Mouse (Mus musculus) gastrocnemius, postnatal 4 days (tissue): ENCODE data around the gene Pcsk6. TPM values are rescaled to one million over a fixed set of nuclear protein-coding genes. Genes with fewer than 3 reads are reported as not detected.
A peak's percentile ranks its signal among the peaks of the same experiment; 100 is the strongest.
"Not testable (repeated sequence)": the region's sequence is repeated elsewhere in the genome, so short reads cannot be mapped to it uniquely, and the experiment has no call there.

ENCODE experiments used
- DNase-seq, 2 experiments: peaks; one replicate each; pipeline ENCODE4 v3.0.0; 2021 to 2022; ENCODE audit warnings: low spot score in 2 of 2, mixed read lengths in 2 of 2
- total RNA-seq, 2 experiments: library from RNA; stranded (reverse); gene quantifications; 2 replicates each; pipeline ENCODE4 v1.2.3; 2021

The Pcsk6 gene
- total RNA-seq, 2 experiments from 2014 or later = 45.4 to 64.7 TPM

DNA sequence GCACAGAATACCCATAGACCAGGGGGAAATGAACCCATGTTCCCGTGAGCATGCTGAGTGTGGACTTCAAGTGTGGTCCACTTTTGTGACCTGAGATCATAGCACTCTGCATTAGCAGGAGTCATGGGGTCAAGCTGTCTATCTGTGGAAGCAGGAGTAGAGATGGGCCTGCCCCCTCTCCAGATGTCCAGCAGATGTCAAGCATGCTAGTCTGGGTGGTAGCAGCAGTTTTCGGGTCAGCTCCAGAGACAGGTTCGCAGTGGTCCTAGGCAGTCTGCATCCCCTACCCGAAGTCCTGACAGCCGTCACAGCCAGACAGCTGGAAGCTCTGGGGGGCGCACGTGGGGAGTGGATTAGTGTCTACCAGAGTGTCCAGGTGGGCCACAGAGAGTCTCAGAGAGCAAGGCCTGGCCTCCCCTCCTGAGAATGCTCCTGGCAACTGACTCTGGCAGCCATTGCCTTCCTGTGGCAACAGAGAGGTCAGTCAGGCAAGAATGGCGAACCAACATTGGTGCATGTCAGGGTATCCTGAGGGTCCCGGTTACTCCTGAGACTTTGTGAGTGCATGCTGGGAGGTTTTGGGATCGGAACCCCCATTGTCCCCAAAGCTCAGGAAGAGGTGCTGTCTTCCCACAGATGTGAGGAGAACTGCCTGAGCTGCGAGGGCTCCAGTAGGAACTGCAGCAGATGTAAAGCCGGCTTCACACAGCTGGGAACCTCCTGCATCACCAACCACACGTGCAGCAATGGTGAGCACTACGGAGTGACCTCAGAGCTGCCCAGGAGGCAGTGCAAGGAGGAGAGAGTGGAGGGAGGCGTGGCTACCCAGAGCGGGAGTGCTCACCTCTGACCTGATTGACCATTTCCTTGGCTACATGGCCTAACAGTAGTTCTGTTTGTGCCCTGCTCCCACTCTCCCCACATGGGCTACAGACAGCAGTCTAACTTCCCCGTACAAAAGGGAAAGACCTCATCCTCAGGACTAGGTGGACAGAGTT lies 185.7 kb downstream of the Pcsk6 start:
- no peak for DNase-seq

DNA sequence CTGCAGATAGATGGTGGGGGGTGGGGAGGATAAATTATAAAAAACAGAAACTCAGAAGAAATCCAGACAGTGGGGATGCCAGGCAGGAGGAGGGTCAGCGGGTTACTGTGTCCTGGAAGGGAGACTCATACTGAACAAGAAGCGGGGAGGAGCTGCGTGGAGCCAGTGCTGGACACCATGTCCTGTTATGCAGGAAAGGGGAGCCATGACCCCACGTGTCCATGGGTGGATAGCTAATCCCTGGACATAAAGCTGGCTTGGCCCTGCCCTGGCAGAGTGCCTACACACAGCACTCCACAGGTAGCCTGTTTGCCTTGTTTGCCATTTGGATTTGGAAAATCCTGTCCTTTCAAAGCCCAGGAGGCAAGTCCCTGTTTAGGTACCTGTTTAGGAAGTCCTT lies 186.4 kb downstream of the Pcsk6 start:
- DNase-seq = no peak

DNA sequence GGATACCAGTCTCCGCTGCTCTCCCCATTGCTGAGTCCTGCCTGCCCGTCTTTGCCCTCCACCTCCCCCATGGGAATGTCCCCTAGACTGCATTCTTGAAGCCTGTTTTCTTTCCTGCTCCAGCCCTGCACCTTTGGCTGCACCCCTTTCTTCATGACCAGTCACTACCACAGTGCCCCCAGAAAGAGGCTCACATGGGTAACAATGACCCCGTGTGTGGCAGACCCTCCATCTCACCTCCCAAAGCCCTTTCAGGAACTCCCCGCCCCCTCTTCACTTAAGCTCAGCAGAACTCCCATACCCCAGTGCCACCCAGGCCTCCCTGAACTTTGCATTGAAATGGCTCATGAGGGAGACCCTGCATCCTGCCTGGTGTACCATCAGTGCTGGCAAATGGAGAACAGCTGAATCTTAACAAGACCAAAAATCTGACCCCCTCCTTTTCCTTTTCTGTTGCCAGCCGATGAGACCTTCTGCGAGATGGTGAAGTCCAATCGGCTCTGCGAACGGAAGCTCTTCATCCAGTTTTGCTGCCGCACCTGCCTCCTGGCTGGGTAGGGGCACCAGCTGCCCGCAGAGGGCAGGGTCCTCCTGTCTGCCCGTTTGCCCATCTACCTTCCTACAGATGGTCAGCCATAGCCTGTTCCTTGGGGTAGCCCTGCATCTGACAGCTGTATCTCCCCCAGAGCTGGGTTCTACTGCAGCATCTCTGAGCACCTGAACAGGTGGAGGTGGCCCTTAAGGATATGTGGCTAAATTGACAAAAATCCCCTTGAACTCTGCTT lies 187.1 kb downstream of the Pcsk6 start:
- DNase-seq = no peak

DNA sequence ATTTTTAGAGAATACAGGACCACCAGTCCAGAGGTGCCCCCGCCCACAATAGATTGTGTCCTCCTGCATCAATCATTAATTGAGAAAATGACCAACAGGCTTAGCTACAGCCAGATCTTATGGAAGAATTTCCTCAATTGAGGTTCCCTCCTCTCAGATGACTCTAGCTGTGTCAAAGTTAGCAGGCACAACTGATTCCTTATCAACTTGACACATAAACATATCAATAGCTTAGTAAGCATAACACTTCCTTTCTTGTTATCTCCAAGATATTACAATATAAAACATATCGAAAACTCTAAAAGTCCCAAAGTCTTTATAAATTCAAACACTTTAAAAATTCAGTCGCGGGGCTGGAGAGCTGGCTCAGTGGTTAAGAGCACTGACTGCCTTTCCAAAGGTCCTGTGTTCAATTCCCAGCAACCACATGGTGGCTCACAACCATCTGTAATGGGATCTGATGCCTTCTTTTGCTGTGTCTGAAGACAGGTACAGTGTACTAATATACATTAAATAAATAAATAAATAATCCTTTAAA lies 192.5 kb downstream of the Pcsk6 start:
- no peak for DNase-seq

DNA sequence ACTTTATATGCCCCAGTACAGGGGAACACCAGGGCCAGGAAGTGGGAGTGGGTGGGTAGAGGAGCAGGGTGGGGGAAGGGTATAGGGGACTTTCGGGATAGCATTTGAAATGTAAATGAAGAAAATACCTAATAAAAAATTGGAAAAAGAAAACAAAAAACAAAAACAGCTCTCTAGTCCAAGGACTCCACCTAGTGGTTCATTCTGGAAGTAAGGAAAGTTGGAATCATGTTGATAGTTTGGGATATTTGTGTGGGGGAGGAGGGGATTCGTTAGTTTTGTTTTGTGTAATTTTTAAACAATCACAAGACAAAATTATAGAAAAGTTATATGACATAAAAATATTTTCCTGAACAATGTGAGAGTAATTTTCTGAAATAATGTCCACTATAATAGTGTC lies 193.8 kb downstream of the Pcsk6 start:
- DNase-seq = not testable (repeated sequence)

DNA sequence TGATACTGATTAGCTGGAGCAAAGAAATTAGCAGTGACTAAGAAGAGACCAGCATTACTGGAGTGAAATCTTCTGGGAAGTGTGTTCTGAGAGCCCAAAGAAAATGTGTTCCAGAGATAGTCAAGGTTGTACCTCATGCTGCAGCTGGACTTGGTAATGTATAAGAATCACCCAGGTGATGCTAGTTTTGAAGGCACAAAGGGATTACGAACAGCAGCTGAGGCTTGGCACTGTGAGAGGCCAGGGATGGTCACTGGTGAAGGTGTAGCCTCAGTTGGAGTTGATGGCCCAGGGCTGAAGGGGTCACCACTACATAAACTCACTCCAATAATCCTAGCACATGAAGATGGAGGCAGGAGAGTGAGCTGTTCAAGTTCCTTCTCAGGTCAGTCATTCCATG lies 197.2 kb downstream of the Pcsk6 start, which contains the start of gene Snrpa1:
Gene Snrpa1 (plus strand): TSS at position 301 of the 400 bp plus-strand sequence.
- DNase-seq = no peak

DNA sequence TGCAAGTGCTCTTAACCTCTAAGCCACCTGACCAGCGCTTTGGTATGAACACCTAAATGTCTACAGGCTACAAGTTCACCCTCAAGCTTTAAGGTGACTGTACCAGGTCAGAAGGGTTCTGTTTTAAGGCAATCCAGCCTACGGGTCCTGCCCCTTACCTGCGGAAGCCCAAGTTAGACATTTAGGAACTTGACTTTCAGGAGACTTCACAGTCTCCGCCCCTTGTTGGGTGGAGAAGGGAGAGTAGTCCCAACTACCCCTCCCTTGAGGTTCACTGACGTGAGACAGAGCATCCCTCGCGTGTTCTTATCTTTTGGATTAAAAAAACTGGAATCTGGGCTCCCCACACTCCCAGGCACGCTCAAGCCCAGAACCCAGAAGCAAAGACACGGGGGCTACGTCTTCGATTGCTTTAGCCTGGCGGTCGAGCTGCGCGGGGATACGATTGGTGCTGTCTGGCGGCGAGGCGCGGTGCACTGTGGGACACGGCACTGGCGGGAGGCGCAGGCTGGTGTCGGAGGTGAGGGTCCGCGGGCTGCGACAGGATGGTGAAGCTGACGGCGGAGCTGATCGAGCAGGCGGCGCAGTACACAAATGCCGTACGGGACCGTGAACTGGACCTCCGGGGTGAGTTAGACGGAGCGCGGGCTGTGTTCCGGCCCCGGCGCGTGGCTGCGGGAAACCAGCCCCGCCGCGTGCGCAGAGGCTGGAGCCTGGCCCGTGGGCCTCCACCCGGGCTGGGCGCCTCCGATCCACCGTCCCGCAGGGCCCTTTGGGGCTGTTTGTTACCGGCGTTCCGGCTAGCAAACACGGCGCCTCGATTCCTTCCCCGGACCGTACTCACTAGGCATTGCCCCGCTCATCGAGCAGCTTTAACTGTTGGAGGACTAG lies 198.8 kb downstream of the Pcsk6 start:
- DNase-seq = peak; percentile 78 to 86

DNA sequence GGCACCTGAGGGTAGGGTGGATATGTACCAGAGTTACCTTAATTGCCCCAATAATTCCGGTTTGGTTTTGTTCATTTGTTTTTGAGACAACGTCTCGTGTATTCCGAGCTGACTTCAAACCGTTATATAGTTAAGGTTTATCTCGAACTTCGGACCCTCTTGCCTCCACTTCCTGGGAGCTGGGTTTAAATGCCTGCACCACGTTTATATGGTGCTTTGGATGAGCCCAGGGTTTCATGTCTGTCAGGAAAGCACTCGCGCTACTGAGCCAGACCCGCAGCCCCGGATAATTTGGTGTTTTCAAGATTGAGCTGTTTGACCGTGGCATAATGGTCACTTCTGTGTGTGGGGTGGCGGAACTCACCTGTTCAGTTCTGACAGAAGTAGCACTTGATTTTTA lies 199.5 kb downstream of the Pcsk6 start:
- DNase-seq = no peak

DNA sequence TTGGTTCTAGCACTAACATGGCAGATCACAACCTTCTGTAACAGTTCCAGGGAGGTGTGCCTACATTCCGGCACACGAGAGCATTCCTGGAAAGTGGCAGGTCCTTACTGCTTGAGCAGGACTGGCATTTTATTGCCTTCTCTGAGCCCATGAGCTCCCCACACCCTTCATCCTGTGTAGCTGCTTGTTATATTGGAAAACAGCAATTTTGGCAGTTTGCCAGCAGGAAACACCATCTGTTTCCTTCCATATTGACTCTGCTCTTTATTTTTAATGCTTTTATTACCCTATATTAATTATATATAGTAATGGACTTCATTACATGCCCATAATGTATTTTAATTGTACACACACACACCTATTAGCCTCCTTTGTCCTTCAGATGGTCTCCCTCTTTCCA lies 214.9 kb downstream of the Pcsk6 start:
- no peak for DNase-seq

DNA sequence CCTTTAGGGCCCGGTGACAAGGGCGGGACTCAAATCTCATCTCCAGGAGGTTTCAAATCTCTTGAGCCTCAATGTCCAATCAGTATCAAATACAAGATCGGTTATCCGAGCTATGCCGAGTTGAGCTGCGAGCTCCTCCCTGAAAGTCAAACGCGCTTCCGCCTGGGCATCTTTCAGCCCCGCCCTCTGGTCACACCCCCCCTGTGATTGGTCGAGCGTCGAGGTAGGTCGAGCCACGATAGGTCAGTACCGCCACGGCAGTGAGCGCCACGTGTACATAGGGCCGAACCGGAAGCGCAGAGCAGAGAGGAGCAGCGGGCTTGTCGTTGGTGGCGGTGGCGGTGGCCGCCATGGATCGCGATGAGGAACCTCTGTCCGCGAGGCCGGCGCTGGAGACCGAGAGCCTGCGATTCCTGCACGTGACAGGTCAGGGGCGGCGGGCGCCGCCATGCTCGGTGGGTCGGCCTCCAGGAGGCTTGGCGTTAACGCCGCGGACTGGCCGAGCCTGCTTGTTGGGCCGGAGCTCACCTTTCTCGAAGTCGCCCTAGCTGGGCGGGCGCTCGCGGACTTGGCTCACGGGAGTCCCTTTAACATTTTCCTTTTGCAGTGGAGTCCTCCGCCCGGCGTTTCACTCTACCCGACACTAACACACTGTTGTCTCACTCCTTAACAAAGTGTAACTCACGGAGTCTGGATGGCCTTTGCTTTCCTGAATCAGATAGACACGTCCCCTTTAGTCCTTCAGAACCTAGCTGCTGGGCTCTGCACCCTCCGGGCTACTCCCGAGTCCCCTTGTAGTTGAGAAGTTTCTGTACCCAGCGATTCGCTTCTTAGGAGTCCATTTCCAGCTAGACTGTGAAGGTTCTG lies 218.1 kb downstream of the Pcsk6 start, which contains the start of gene Selenos:
Gene Selenos (plus strand): TSS at position 286 of the 867 bp plus-strand sequence.
- DNase-seq = peak; percentile 86 to 96

DNA sequence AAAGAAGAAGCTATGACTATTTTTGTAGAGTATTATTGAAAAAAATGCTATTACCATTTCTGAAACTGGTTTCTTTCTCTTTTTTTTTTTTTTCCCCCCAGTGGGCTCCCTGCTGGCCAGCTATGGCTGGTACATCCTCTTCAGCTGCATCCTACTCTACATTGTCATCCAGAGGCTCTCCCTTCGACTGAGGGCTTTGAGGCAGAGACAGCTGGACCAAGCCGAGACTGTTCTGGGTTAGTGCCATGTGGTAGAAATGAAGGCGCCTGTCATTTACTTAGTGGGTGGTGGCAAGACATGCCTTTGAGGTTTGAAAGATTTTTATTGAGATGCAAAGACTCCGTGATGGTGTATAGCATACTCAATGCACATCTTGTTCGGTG lies 218.7 kb downstream of the Pcsk6 start:
- no peak for DNase-seq

DNA sequence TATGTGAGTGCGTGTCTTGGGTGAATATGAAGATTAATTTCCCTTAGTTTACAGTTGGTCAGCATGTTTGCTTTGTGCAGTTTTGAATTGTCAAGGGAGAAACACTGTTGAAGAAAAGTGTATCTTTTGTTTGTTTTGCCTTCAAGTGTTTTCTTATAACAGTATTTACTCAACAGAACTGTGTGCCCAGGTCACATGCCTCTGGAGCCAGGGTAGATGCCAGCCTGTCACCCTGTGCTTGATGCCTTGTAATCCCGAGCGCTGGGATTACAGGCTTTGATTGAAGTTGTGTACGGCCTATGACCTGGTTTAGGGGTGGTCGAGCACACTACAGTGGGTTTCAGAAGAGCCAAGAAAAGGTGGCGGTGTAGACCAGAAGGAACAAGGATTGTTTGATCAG lies 222.2 kb downstream of the Pcsk6 start:
- DNase-seq = no peak

DNA sequence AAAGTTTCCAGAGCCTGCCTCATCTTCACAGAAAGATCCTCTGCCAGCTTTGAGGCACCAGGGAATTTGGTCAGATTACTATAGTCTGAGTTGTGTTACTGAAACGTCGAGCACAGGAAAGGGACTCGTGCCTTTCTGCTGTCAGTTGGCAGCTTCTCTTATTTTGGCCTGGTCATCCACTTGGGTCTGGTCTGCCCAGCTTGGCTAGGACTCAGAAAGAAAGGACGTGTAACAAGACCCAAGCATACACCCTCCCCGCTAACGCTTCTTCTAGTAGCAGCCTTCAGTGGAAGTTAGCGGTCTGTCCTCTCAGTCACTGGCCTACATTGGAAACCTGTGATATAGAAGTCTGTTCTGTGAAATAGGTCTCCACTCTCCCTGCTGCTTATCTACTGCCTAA lies 223.0 kb downstream of the Pcsk6 start:
- no peak for DNase-seq

DNA sequence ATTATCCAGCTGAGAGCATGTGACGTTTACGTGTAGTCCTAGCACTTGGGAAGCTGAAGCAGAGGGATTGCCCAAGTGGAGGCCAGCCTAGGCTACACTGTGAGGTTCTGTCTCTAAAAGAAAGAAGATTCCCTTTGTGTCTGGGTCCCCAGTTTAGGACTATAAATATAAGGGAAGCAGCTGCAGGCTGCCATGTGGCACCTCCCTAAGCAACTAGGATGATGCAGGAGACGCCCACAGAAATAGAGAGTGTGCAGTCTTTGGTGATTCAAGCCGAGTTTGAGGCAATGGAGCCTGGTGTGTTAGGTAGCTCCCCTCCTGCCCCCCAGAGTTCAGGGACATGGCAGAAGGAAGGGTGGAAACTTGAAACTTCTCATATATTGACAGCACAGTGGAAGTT lies 226.1 kb downstream of the Pcsk6 start:
- no peak for DNase-seq

DNA sequence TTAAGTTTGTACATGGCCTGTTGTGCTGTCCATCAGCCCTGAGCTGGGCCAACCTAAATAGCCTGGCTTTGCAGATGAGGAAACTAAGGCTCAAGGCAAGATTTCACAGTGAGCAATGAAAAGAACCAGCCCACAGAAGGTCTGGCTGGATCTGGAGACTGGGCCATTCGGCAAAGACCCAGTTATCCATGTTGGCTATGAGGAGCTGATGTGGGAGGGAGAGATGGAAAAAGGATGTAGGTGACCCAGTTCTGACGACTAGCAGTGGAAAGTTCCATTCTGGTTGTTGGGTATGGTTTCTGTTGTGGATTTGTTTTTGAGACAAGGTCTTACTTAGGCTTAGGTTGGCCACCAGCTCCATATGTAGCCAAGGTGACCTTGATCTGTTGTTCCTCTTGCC lies 226.5 kb downstream of the Pcsk6 start:
- DNase-seq = no peak

DNA sequence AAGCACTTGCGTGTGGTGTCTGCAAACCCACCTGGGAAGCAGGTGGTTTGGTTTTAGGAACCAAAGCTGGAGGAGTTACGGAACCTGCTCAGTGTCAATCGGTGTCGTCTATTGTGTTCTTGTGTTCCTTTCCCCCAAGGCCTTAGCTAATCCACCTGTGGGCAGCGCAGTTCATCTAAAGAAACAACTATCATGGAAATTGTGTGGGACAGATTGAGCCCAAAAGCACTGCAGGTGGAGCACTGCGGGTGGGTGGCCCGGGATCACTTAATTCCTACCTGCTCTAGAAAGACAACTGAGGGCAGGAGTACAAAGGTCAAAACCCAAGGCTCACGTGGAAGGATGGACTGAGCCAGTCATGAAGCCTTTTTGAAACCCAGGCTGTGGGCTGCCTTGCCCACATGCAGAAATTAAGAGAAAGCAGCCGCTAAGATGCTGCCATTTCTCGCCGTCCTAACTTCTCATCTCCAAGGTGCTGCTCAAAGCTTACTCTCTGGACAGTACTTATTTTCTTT lies 229.2 kb downstream of the Pcsk6 start:
- DNase-seq = no peak

DNA sequence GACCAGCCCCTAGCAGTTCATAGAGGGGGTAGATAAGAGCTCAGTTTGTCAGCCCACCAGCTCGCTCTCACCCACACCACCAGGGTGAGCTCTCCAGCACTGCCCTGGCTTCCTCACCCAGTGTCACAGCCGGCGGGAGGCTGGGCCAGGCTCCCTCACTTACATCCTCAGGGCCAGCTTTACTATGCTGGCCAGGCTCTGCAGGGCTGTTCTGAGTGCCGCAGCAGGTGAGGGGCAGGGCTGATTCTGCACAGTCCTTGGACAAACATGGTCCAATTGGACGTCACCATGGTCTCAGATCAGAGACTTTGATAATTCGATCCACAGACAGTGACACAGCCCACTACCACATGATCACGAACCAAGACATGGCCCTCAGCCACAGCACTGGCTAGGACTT lies 230.0 kb downstream of the Pcsk6 start:
- no peak for DNase-seq

DNA sequence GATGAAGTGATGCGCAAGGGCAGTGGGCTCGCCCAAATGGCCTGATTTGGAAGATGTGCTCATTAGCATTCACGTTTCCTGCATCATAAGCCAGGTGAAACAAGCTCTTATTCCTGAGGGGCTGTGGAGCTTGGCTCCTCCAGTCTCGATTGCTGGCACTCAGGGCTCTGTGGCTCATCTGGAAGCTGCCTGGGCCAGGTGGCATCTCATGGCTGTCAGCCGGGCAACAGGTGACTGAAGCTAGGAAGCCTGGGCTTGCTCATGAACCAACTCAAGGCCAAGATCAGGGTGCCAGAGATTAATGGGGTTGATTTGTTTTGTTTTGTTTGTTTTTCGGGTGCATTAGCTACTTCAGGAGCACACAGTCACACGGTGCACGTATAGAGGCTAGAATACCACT lies 231.1 kb downstream of the Pcsk6 start:
- DNase-seq = no peak

DNA sequence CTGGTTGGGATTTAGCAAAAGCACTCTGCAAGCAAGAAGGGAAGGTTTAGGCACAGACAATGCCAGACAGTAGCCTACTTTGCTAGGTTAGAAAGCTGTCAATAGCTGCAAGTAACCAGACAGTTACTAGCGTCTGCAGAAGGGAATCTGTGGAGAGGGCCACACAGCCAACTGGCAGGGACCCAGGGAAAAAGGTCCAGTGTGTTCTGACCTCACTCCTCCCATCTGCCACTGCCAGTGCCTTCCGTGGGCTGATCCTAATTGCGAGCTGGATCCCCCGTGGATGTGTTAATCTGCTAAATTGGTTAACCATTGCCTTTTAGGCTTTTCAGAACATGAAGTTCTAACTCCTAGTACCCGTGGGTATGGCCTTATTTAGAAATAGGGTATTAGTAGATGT lies 232.6 kb downstream of the Pcsk6 start:
- DNase-seq = peak in 1 of 2 experiments; percentile 27

DNA sequence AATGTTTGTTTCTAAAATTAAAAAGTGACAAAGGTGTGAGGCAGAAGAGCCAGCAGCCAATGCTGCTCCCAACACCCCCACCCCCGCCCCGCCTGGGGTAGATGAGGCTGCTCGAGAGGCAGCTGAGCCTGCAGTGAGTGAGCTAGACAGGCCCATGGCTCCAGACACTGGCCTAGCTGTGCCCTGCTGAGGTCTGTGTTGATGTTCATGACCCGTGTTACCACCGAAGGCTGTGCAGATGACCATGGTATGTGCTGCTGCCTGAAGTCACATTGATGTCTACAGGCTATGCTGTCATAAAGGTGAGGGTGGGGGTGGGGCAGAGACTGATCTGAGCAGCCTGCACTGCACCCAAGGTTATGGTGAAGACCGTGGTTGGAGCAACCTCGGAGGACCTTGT lies 237.3 kb downstream of the Pcsk6 start:
- no peak for DNase-seq
